Mouse (Mus musculus): ENCODE measurements around the gene Ffar1.
"Not testable (repeated sequence)": the region's sequence is repeated elsewhere in the genome, so short reads cannot be mapped to it uniquely, and the experiment has no call there.

DNA sequence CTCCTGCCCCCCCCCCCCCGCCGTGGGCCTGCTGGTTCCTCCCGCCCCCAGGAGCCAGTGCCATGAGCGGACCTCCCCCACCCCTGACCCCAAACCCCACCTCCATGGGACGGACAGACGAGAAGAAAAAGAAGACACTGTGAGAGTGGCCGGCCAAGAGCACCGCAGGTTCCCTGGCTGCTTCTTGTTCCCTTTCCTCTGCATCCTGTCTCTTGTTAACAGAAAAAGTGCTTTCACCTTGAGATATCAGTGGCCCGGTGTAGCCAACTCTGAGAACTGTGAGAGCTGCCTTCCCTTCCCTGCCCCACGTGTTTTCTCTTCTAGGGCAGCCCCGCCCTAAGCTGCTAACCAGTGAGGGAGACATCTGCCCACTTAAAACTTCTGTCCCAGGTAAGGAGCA, 28.7 kb downstream of the Ffar1 start:
- not testable (repeated sequence) for TF ChIP-seq POLR2A (IDR thresholded peaks at IDR 0.05; ENCODE audit: control insufficient read depth, extremely low read depth, insufficient read depth, low read length, poor library complexity); CTCF (IDR thresholded peaks at IDR 0.05; ENCODE audit: borderline replicate concordance, control insufficient read depth, extremely low read depth, insufficient read depth, low read length, poor library complexity)
